Mouse (Mus musculus): ENCODE measurements around the gene Gpd2. TPM values are rescaled to one million over a fixed set of nuclear protein-coding genes. Genes with fewer than 3 reads are reported as not detected.

Gene Gpd2
- polyA plus RNA-seq, 1 experiment from 2014 or later: 15.3 TPM

DNA sequence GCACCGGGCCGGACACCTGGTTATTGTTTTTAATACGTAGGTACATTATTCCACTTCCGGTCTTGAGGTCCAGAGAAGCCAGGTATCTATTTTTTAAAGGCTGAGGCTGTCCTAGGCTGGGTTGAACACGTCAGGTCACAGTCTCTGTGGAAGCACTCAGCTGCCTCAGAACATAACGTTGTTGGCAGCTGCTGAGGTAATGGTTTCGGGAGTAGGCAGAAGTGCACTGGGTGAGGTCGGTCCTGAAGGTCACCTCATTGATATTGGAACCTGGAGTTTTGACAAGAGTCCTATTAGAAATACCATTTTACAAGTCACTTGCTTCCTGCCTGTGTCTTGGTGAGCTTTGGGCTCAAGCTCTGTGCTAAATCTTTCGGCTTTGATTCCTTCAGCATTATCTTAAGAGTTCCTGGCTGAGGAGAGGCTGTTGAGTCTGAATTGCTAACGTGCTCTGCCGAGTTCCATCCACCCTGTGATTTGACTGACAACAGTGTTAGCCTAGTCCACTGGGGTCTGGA lies 17.8 kb downstream of the Gpd2 start:
- no peaks in the 10 kb centered on the region for H3K27me3 ChIP-seq
- no peaks in the 10 kb centered on the region for H3K9me3 ChIP-seq
- 71% methylated on average over 11 of the region's 11 CpGs for WGBS
- H3K4me3 ChIP-seq: no peak overlapping the region
- no peaks in the 10 kb centered on the region for H3K36me3 ChIP-seq
- peaks cover 12% of the 10 kb centered on the region for H3K4me1 ChIP-seq (replicated peaks)
- no peak overlapping the region for H3K9ac ChIP-seq
- H3K4me2 ChIP-seq: no peak overlapping the region
- no peak overlapping the region for H3K27ac ChIP-seq
- ATAC-seq (ENCODE audit: low FRiP score): no peak

- Histone ChIP-seq H3K27me3 (no peaks in the 10 kb centered on the region), H3K36me3 (no peaks in the 10 kb centered on the region), H3K9ac (no peak overlapping the region), H3K27ac (no peak overlapping the region), H3K9me3 (no peaks in the 10 kb centered on the region), H3K4me2 (no peak overlapping the region), H3K4me1 (replicated peaks) (peaks cover 12% of the 10 kb centered on the region), H3K4me3 (no peak overlapping the region)
- no peak for ATAC-seq (ENCODE audit: low FRiP score)
- WGBS: 57% methylated on average over 3 of the region's 3 CpGs
Measured at GRCm38 (mm10) chr2:57255836-57256235, 18.4 kb downstream of the Gpd2 start.

GRCm38 (mm10) chr2:57256459-57256858 lies 19.0 kb downstream of the Gpd2 start:
- no peak for ATAC-seq (ENCODE audit: low FRiP score)
- H3K27ac ChIP-seq: no peak overlapping the region
- H3K9me3 ChIP-seq: no peaks in the 10 kb centered on the region
- no peaks in the 10 kb centered on the region for H3K27me3 ChIP-seq
- no peak overlapping the region for H3K4me2 ChIP-seq
- no peak overlapping the region for H3K9ac ChIP-seq
- H3K36me3 ChIP-seq: no peaks in the 10 kb centered on the region
- peaks cover 12% of the 10 kb centered on the region for H3K4me1 ChIP-seq (replicated peaks)
- 14% methylated on average over 6 of the region's 6 CpGs for WGBS
- H3K4me3 ChIP-seq: no peak overlapping the region

DNA sequence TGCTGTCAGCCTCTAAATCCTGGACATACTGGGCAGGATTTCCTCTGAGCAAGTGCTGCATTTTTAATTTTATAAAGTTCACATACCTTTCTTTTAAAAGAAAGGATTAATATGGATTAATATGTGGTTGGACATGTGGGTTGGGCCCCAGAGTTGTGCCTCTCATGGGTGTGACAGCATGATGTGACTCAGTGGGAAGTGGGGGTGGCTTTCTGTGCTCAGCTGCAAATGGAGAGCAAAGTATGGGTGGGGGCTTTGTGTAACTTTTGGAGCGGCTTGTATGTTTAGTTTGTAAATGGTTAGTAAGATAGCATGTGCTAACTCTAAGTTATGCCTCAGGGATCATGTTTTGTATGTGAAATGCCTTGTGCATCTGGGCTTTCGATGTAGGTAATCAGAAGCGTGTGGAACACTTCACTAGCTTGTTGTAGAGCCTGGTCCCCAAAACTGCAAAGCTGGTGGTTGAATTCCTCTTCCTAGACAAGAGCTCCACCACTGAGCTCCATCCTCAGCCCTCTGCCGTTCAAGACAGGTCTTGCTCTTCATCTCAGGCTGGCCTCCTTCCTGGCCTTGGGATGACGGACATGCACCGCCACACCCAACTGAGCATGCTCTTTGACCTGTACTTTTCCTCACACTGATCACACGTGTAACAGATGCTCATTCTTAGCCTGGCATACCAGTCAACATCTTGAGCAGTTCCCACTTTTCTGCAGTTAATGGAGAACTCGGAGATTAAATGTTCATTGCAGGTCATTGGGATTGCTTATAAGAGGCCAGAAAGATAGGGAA lies 24.0 kb downstream of the Gpd2 start:
- no peaks in the 10 kb centered on the region for H3K27me3 ChIP-seq
- 86% methylated on average over 8 of the region's 8 CpGs for WGBS
- H3K9ac ChIP-seq: no peak overlapping the region
- H3K27ac ChIP-seq: no peak overlapping the region
- H3K4me1 ChIP-seq (replicated peaks): peaks cover 2% of the 10 kb centered on the region
- H3K36me3 ChIP-seq: no peaks in the 10 kb centered on the region
- no peaks in the 10 kb centered on the region for H3K9me3 ChIP-seq
- H3K4me3 ChIP-seq: no peak overlapping the region
- no peak overlapping the region for H3K4me2 ChIP-seq
- no peak for ATAC-seq (ENCODE audit: low FRiP score)

GRCm38 (mm10) chr2:57263431-57263830 lies 26.0 kb downstream of the Gpd2 start:
- H3K36me3 ChIP-seq: no peaks in the 10 kb centered on the region
- H3K27ac ChIP-seq: no peak overlapping the region
- 94% methylated on average over 1 of the region's 1 CpGs for WGBS
- H3K9me3 ChIP-seq: no peaks in the 10 kb centered on the region
- H3K4me1 ChIP-seq (replicated peaks): no peaks in the 10 kb centered on the region; the same call in 1 of the 2 replicates
- H3K4me3 ChIP-seq: no peak overlapping the region
- H3K27me3 ChIP-seq: no peaks in the 10 kb centered on the region
- H3K9ac ChIP-seq: no peak overlapping the region
- no peak overlapping the region for H3K4me2 ChIP-seq
- ATAC-seq (ENCODE audit: low FRiP score): no peak

- Histone ChIP-seq H3K4me1 (replicated peaks) (no peaks in the 10 kb centered on the region; the same call in 1 of the 2 replicates), H3K9ac (no peak overlapping the region), H3K4me3 (no peak overlapping the region), H3K4me2 (no peak overlapping the region), H3K27ac (no peak overlapping the region), H3K27me3 (no peaks in the 10 kb centered on the region), H3K9me3 (no peaks in the 10 kb centered on the region), H3K36me3 (no peaks in the 10 kb centered on the region)
- no peak for ATAC-seq (ENCODE audit: low FRiP score)
- WGBS: 87% methylated on average over 7 of the region's 7 CpGs
Measured at GRCm38 (mm10) chr2:57264912-57265311, 27.5 kb downstream of the Gpd2 start.

DNA sequence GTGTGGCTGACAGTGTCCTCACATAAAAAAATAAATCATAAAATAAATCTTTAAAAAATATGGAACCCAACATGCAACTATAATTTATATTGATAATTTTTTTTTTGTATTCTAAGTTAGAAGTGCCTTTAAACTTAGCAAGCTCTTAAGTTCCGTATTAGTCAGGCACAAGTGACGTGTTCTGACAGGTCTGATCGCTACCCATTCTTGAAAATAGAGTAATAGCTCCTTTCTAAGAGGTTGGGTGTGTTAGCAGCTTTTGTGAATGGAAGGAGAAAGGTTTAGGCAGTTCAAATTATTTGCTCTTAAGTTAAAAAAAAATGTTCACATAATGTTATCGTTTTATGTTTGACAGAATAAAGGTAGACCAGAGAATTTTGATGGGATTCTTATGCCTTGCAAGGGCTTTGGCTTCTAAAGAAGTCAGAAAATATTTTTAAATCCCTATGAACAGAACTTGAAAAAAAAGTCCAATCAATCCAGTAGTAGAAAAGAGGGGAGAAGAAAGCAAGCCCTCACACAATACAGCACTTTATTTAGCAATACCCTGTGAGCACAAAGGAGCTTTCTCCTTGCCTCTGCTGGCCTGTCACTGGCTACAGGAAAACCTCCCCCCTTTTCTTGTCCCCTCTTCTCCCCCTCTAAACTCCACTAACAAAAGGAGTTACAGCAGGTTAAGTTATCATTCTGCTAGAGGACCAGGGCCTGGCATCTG lies 29.4 kb downstream of the Gpd2 start:
- Histone ChIP-seq H3K4me1 (replicated peaks) (no peaks in the 10 kb centered on the region; the same call in 1 of the 2 replicates), H3K27me3 (no peaks in the 10 kb centered on the region), H3K27ac (no peak overlapping the region), H3K4me2 (no peak overlapping the region), H3K9me3 (no peaks in the 10 kb centered on the region), H3K36me3 (no peaks in the 10 kb centered on the region), H3K4me3 (no peak overlapping the region), H3K9ac (no peak overlapping the region)
- ATAC-seq (ENCODE audit: low FRiP score): no peak; the same call in 1 of the 2 replicates
- 34% methylated on average over 4 of the region's 4 CpGs for WGBS

DNA sequence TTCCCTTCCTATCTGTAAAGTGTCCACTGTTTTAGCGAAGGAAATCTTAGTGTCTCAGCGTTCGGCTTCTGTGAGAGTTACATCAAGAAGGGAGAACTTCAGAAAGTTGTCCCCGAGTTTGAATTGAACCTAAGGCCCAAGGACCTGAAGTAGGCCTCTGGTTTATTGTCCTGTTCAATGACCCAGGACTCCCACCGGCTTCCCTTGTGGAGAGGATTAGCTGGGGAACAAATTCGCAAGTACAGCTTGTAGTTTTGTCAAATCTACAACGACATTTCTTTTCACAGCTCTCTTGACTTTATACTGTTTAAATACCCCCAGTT lies 29.9 kb downstream of the Gpd2 start:
- Histone ChIP-seq H3K4me1 (replicated peaks) (no peaks in the 10 kb centered on the region; the same call in 1 of the 2 replicates), H3K27me3 (no peaks in the 10 kb centered on the region), H3K4me3 (no peak overlapping the region), H3K36me3 (no peaks in the 10 kb centered on the region), H3K4me2 (no peak overlapping the region), H3K9me3 (no peaks in the 10 kb centered on the region), H3K27ac (no peak overlapping the region), H3K9ac (no peak overlapping the region)
- 8% methylated on average over 7 of the region's 7 CpGs for WGBS
- ATAC-seq (ENCODE audit: low FRiP score): no peak

GRCm38 (mm10) chr2:57267896-57268295 lies 30.5 kb downstream of the Gpd2 start:
- Histone ChIP-seq H3K4me1 (replicated peaks) (no peaks in the 10 kb centered on the region; the same call in 1 of the 2 replicates), H3K27me3 (no peaks in the 10 kb centered on the region), H3K36me3 (no peaks in the 10 kb centered on the region), H3K4me2 (no peak overlapping the region), H3K27ac (no peak overlapping the region), H3K9ac (no peak overlapping the region), H3K4me3 (no peak overlapping the region), H3K9me3 (no peaks in the 10 kb centered on the region)
- ATAC-seq (ENCODE audit: low FRiP score): no peak
- WGBS: 35% methylated on average over 7 of the region's 7 CpGs

DNA sequence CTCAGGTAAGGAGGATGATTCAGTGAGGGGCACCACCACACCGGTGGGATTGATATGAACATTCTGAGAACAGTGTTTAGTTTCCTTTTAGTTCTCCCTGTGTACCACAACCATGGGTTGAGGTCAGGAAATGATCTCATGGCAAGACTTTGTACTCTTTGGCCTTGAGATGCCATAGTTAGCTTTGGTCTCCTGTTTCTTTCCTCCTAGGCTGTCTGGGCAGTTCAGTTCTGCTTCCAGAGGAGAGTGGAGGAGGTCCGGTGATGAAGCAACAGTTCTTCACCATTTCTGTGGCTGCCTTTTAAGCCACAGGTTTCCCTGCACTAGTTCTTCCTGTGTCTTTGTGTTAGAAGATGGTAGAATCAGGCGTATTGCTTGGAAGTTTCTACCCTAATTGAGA lies 31.4 kb downstream of the Gpd2 start:
- Histone ChIP-seq H3K9ac (no peak overlapping the region), H3K4me1 (replicated peaks) (no peaks in the 10 kb centered on the region; the same call in 1 of the 2 replicates), H3K4me2 (no peak overlapping the region), H3K27me3 (no peaks in the 10 kb centered on the region), H3K36me3 (no peaks in the 10 kb centered on the region), H3K27ac (no peak overlapping the region), H3K4me3 (no peak overlapping the region), H3K9me3 (no peaks in the 10 kb centered on the region)
- WGBS: 96% methylated on average over 3 of the region's 3 CpGs
- ATAC-seq (ENCODE audit: low FRiP score): no peak

GRCm38 (mm10) chr2:57269690-57270435 lies 32.4 kb downstream of the Gpd2 start:
- Histone ChIP-seq H3K9ac (no peak overlapping the region), H3K4me2 (no peak overlapping the region), H3K9me3 (no peaks in the 10 kb centered on the region), H3K36me3 (no peaks in the 10 kb centered on the region), H3K27me3 (no peaks in the 10 kb centered on the region), H3K4me3 (no peak overlapping the region), H3K4me1 (replicated peaks) (no peaks in the 10 kb centered on the region; the same call in 1 of the 2 replicates), H3K27ac (no peak overlapping the region)
- WGBS: 60% methylated on average over 13 of the region's 13 CpGs
- ATAC-seq (ENCODE audit: low FRiP score): no peak

GRCm38 (mm10) chr2:57280190-57280723 lies 42.8 kb downstream of the Gpd2 start:
- Histone ChIP-seq H3K9me3 (no peaks in the 10 kb centered on the region), H3K27me3 (no peaks in the 10 kb centered on the region), H3K4me2 (no peak overlapping the region), H3K27ac (no peak overlapping the region), H3K4me1 (replicated peaks) (no peaks in the 10 kb centered on the region), H3K9ac (no peak overlapping the region), H3K36me3 (no peaks in the 10 kb centered on the region), H3K4me3 (no peak overlapping the region)
- 86% methylated on average over 10 of the region's 10 CpGs for WGBS
- ATAC-seq (ENCODE audit: low FRiP score): no peak
